Mouse (Mus musculus): ENCODE data around the gene 1700123O20Rik. TPM values are rescaled to one million over a fixed set of nuclear protein-coding genes. Genes with fewer than 3 reads are reported as not detected.
A peak's percentile ranks its signal among the peaks of the same experiment; 100 is the strongest.

Gene 1700123O20Rik
- total RNA-seq (2021) = 10 to 100 TPM; 27.4 to 30.2 TPM

DNA sequence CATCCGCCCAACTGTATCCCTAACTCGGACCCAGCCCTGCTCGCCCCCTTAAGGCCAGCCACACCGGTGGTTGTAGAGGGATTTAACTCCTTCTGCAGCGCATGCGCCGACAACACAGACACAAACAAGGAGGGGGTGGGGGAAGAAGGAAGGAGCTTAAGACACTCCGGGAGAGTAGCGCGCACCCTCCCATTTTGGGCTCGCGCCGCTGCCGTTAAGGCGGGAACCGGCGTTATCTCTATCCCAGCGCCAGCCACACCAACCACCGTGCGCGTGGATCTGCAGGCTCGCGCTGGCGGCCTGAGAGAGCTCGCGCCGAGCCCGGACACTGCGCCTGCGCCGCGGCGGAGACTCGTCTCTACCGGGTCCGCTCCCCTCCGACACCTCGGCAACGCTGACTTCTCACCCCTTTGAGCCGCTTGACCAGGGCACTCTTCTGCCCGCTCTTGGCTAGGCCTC, at the start of gene 1700123O20Rik:
1700123O20Rik (plus strand) TSS at position 154 of the 459 bp plus-strand sequence.
- DNase-seq = peak; percentile 85
- intact Hi-C loops (cut with DNase I) = no loop called here

DNA sequence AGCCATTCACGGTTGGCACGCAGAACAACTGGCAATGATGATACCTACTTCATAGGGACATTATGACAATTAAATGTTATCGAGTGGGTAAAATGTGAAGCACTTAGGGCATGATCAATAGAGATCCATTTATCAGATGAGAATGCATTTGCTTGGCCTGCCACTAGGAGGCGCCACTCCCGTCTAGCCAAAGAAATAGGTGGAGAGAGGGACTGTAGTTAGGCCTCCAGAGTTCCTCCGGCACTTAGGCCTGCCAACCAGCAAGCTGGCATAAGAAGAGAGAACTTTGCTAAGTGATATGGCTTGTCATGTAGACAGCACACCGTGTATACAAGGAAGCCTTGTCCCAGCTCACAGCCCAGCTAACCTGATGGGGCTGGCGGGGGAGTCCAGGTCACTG, 49.1 kb upstream of the 1700123O20Rik start:
- peak; percentile 62 for DNase-seq

DNA sequence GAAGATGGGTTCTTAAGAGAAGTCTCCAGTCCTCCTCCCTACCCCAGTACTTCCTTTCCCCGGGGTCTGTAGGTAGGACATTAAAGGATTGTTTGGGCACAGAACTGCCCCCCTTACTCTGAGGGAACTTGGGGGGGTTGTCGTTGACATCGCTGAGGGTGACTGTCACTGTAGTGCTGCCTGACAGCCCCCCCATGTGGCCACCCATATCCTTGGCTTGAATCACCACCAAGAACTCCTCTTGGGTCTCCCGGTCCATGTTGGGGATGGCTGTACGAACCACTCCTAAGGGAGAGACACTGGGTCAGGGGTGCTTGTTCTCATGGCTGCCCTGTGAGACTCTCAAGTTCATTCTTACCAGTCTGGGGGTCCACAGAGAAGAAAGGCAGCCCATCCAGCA, 47.8 kb upstream of the 1700123O20Rik start:
- intact Hi-C loops (cut with DNase I) = no loop called here
- DNase-seq = no peak

More for the DNA sequence above, 49.1 kb upstream of the 1700123O20Rik start:
- intact Hi-C loops (cut with DNase I) = no loop called here

DNA sequence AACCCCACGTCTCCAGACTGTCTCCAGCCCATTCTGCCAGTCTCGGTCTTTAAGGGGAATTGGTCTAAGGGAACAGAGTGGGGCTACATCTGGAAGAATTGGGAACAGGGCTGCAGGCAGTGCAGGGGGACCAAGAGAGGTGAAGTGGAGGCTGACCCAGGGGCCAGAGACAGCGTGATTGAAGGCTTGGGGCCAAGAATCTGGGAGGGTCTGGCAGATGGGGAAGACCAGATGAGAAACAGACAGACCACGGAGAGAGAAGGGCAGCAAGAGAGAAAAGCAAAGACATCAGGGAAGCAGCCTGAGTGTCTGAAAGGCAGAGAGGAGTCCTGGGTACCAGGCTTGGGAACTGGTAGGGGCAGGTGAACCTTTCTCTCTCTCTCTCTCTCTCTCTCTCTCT, 45.9 kb upstream of the 1700123O20Rik start:
- intact Hi-C loops (cut with DNase I) = loop anchor here (5.0 to 10.0 kb wide), 4 partner anchors 73 to 578 kb away; partner anchors contain the start of gene Slc7a7
- DNase-seq = peak; percentile 42

DNA sequence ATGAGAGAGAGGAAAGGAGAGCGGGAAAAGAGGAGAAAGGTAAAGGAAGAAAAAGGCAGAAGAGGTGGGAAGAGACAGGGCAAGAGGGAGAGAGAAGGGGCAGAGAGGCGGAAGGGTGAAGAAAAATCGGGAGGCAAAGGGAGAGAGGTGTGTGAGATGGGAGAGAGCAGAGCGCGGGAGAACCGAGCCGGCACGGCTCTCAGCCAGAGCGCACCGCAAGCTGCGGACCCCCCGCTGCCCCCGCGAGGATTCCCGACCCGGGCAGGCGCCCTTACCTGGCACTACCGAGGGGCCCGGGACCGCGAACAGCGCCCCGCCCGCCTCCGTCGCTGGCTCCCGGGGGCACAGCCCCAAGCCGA, 45.1 kb upstream of the 1700123O20Rik start, which contains the start of gene Gm17606:
Gm17606 (plus strand) TSS at position 7 of the 359 bp plus-strand sequence.
- no peak for DNase-seq
- intact Hi-C loops (cut with DNase I) = loop anchor here (5.0 to 10.0 kb wide), 4 partner anchors 74 to 579 kb away; partner anchors contain the start of gene Slc7a7

DNA sequence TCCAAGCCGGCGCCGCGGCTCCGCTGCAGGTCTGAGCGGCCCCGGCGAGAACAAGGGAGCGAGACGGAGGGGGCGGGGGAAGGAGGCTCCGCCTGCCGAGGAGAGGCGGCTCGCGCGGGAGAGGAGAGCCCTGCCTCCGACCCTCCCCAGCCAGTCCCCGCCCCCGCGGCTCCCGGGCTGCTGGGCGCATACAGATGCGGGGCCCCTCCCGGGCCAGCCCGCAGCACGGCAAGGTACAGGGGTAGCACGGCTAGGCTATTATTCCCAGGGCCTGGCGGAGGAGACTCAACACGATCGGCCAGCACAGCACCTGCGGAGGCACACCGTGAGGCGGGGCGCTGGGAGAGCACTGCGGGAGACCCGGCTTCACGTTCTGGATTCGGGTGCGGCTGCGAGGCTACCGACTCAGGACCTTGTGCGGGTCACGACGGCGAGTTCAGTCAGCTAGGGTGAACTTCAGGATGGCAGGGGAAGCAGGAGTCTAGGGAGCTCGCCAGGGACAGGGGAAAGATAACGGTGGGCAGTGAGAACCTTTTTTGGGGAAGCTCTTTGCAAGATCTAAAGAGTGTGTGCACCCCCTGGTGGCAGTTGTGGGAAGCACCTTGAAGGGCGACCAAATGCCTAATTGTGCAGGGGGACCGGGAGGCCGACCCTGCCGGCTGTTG, 44.6 kb upstream of the 1700123O20Rik start, which contains the start of gene Cdh24:
Cdh24 (minus strand) TSS at position 60 of the 665 bp plus-strand sequence.
- peak; percentile 94 for DNase-seq
- intact Hi-C loops (cut with DNase I) = loop anchor here (5.0 to 10.0 kb wide), 4 partner anchors 74 to 579 kb away; partner anchors contain the start of gene Slc7a7

DNA sequence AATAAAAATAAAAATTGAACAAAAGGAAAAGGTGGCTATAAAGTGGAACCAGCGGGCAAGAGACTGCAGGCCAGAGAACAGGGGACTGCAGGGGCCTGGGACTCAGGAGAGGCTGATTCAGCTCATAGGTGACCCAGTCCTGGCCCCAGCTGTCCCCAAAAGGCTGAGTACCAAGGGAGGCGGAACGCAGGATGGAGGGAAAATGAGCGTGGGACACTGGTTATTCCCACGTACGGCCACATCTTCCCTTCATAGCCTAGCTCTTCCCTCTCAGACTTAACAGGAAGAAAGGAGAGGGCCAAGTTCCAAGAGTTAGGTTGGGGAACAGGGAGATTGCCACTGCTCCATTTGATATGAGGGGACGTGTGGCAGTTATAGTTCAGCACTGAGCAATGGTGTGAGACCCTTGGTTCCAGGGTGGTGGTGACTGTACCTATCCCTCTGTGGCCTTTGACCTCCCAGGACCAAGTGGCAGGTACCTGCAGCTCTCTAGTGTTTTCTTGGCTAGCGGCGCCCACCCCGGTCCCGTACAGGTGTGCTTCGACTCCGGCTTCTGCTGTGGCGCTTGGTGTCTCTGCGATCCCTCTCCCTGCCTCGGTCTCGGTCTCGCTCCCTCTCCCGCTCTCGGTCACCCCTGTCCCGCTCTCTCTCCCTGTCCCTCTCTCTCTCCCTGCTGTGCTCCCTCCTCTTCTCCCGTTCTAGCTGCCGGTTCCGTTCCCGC, 43.6 kb upstream of the 1700123O20Rik start:
- no peak for DNase-seq

DNA sequence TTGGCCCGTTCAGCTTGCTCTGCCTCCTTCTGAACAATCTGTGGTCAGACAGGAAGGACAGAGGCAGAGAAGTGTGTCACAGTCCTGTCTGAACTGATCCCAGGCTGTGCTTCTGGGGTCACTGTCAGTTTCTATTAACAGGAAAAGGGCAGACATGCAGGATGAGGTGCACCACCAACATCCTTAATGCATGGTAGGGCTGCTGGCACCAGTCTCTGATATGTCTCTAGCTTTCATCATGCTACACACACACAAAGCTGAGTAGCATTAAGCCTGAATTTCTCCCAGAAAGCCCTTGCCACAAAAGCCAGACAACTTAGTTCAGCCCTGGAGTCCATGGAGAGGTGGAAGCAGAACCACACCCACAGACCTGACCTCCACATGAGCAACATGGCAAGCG, 43.0 kb upstream of the 1700123O20Rik start:
- no peak for DNase-seq
- intact Hi-C loops (cut with DNase I) = loop anchor here (5.0 to 10.0 kb wide), 4 partner anchors 76 to 581 kb away; partner anchors contain the start of gene Slc7a7

More for the DNA sequence above, 43.6 kb upstream of the 1700123O20Rik start:
- intact Hi-C loops (cut with DNase I) = loop anchor here (5.0 to 10.0 kb wide), 4 partner anchors 75 to 580 kb away; partner anchors contain the start of gene Slc7a7

DNA sequence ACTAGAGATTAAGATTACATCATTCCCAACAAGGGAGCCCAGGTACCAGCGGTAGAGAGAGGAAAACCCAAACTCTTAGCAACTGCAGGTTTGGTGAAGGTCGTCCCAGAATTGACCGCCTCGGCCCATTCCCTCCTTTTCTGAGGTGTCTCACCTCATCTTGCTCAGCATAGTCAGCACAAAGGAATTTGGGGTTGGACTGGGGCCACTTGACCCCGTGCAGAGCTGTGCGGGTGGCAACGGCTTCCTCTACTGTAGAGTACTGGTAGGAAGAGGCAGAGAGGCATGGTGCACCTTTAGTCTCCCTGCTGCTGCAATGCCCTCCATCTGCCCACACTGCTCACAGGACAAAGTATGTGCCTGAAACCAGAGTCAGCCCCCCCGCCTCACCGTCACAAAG, 41.7 kb upstream of the 1700123O20Rik start:
- intact Hi-C loops (cut with DNase I) = loop anchor here (5.0 to 10.0 kb wide), 4 partner anchors 77 to 582 kb away; partner anchors contain the start of gene Slc7a7
- no peak for DNase-seq

DNA sequence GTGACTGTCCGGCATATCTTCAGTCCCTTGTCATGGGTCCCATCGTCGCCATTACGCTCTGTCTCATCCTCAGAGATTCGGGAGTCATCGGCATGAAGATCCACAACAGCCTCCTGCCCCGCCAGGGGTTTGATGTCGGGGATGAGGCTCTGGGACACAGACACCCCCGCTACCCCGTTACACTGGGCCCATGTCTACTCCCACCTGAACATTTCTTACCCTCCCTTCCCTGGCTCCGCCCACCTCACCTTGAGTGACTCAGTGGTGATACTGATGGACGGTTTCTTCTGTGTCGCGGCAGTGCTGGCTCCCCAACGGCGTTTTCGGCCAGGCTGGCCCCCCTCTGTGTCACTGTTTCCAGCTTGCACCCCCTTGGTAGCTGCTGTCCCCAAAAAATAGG, 39.6 kb upstream of the 1700123O20Rik start:
- no peak for DNase-seq
- intact Hi-C loops (cut with DNase I) = loop anchor here (10.0 kb wide), 1 partner anchor 232 kb away; the partner anchor contains the start of gene Slc7a7

DNA sequence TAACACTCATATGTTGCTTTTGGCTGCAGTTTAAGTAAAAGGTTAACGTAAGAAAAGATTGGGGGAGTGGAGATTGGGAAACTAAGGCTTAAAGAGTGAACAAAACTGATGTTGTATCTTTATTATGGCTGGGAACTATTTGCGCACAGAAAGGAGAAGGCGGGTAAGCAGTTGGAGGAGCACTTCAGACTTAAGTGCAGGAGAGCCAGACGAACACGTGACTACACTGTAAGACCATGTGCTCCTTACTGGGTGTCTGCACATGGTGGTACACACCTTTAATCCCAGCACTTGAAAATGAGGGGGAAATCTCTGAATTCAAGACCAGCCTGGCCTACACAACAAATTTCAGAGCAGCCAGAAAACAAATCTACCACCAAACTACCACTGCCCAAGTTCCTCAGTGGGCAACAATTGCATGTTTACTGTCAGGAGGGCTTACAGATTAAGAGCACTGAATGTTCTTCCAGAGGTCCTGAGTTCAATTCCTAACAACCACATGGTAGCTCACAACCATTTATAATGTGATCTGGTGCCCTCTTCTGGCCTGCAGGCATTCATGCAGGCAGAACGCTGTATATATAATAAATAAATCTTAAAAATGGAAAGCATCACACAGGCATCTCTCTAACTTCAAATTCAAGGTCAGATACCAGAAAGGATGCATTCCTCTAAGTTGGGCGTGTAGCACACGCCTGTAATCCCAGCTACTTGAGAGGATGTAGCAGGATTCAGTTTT, 38.9 kb upstream of the 1700123O20Rik start:
- intact Hi-C loops (cut with DNase I) = loop anchor here (10.0 kb wide), 1 partner anchor 232 kb away; the partner anchor contains the start of gene Slc7a7
- DNase-seq = no peak

DNA sequence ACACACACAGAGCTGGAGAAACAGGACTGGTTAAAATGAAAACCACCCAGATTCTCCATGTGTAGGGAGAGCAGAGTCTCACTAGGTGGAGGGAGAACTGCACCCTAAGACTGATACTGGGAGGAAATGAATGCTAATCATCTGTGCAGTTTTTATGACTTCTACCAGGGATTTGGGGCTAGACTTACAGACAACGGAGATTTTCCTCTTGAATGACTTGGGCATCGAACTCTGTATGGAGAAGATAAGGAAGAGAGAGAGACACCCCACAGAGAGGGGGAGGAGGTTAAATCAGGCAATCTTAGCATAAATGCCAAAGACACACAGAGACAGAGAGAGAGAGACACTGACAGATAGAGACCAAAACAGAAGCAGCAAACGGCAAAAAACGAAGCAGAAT, 38.1 kb upstream of the 1700123O20Rik start:
- intact Hi-C loops (cut with DNase I) = loop anchor here (10.0 kb wide), 1 partner anchor 233 kb away; the partner anchor contains the start of gene Slc7a7
- no peak for DNase-seq

DNA sequence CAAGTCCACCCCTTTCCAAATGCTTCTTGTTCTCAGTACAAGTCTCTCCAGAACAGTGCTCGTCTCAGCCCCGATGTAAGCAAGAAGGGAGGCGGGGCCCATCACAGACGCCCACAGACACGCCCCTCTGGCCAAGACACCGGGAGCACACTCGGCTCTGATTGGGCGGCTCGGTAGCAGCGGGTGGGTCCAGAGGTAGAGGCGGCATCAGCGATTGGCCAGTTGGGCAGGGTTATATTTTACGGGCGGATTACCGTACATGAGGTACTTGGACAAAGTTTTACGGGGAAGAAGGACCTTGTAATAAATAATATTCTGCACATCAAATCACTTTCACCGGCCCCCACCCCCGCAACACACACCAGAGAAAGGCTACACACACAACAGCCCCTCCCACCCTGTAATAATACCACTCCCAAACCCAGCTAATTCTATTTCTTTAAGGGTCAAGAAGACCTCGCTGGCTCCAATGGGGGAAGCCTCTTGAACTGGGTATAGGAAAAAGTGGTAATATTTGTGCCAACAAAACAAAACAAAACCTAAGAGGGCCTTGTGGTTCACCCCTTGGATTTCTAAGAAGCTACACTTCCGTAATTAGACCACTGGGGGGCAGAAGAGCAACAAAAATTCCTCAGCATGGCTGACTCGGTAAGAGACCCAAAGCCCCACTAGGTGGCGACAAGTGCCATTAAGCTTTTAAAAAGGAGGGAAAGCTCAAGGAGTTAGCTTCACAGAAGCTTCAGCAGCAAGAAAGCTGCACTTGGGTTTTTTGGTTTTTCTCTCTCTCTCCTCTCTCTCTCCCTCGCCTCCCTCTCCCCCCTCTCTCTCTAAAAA, 35.2 kb upstream of the 1700123O20Rik start:
- peak; percentile 92 for DNase-seq
- intact Hi-C loops (cut with DNase I) = no loop called here

DNA sequence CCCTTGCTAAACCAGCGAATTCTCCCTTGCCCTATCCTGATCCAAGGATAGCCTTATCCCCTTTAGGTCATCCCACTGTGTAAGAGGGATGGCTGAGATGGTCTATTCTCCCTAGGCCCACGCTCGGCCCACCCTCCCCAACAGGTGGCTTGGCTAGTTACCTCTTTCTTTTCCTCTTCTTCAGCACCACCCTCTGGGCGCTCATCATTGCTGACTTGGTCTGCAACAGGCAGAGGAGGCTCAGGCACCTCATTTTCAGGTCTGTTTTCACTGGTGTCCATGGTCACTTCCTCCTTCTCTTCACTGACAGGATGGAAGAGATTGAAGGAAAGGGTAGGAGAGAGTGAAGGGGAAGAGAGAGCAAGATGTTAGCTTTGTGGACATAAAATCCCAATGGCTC, 34.5 kb upstream of the 1700123O20Rik start:
- no peak for DNase-seq
- intact Hi-C loops (cut with DNase I) = no loop called here

DNA sequence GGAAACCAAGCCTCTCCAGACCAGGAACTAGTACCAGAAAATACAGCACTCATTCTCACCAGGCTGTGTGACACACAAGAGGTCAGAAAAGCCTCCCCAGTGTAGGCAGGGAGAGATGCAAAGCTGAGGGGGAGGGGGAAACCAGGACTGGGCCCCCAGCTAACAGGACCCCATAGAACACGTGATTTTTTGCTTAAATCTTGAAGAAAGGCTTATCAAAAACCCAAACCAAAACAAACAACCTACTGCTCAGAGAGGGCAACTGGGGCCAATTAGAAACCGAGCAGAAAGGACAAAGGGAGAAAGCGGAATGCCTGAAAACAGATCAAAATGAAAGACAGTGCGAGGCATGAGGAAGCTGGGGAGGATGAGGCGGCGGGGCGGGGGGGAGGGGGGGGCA, 33.2 kb upstream of the 1700123O20Rik start:
- intact Hi-C loops (cut with DNase I) = no loop called here

DNA sequence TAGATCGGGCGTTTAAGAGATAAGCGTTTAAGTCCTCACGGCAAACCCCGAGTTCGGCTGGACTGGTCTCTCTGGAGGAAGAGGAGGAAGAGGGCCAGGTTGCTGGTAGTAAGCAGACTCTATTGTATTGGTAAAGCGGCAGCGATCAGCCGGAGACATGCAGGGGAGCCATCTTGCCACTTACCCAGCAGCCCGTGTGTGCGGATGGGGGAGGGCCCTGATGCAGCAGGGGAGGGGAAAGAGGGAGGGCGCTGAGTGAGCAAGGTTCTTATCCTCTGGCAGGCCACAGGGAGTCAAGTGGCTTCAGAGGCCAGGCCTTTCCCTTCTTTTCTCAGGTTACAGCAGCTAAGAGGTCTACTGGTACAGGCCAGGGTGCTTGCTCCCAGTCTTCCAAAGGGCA, 32.5 kb upstream of the 1700123O20Rik start:
- intact Hi-C loops (cut with DNase I) = no loop called here
- peak; percentile 88 for DNase-seq

More for the DNA sequence above, 33.2 kb upstream of the 1700123O20Rik start:
- no peak for DNase-seq

DNA sequence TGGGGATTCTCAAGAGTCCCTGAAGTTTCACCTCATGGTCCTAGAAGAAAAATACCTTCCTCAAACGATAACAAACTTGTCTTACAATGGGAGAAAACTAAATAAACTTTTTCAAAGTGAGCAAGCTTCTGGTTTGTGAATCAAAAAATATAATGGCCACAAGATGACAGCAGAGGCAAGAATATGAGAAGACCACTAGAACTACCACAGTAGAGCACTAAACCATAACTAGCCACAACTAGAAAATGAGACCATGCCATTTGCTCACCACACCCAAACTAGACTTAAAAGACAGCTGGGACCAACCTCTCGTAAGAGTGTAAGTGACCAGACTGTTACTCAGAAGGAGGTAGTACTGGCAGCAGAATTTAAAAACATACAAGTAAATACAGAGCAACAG, 26.0 kb upstream of the 1700123O20Rik start:
- intact Hi-C loops (cut with DNase I) = no loop called here

DNA sequence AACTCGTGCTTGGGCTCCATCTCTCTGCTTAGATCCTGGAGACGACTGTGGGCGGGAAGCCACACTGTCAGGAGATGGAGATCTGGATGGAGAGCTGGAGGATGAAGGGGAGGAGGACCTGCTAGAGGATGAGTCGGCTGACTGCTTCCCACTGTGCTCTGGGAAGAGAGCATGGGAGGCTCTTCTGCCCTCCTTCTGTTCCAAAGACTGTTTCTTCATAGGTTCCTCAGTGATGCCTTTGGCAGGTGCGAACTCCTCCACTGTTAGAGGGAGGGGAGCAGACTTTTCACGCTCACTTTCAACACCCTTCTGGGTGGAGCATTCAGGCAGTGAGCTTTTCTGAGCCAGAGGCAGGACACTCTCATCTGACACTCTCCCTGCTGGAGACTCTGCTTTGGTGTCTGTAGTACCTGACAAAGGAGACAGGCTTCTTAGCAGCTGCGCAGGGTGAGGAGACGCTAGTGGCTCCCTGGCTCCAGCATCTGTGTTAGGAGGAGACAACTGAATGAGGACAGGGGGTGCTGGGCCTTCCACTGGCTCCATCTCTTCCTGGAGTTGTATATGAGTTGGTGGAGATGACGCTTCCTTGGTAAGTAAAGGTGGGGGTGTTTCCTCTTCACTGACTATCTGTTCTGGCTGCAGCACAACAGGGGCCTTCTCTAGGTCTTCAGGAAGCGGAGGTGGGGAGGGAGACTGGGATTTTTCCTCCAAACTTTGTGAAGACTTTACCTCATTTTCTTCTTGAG, 21.4 kb upstream of the 1700123O20Rik start:
- no peak for DNase-seq
- intact Hi-C loops (cut with DNase I) = no loop called here

More for the DNA sequence above, 26.0 kb upstream of the 1700123O20Rik start:
- DNase-seq = no peak

DNA sequence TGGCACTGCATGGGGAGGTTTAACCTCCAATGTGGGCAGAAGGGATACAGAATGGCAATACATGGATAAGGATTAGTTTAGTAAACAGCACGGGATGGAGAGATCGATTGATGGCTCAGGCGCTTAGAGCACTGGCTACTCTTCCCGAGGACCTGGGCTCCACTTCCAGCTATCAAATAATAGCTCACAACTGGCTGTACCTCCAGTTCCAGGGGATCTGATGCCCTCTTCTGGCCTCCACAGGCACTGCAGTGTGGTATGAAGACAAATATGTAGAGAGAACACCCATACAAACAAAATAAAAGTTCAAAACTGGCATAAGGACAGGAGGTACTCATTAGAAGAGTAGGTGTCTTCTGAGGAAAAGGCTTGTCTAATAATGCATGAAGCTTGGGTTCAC, 16.6 kb upstream of the 1700123O20Rik start:
- peak; percentile 40 for DNase-seq
- intact Hi-C loops (cut with DNase I) = no loop called here
